Mouse (Mus musculus): ENCODE results near the gene Gm20388.

DNA sequence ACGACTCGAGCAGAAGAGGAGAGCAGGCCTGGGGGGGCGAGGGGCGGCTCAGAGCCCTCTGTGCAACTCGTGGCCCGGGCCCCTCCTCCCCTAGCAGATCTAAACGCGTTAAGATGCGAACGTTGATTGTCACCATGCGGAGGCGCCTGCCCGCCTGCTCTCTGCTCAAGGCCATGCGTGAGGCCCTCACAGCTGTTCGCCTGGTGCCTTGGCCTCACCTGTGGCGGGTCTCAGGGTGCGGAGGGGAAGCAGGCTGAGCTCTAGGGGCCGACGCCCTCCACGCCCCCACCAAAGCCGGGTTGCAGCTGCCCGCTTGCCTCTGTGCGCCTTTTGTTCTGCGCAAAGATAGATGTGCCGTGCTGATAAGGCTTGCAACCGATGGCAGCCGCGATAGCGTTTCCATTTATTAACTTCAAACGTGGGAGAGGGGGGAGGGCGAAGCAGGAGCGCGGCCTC, 2373.6 kb downstream of the Gm20388 start:
- 0 out of 2 replicates have a peak, but pooled peaks have one; percentile 2 for TF ChIP-seq CTCF (IDR thresholded peaks at IDR 0.05; ENCODE audit: borderline replicate concordance, insufficient read depth, low read depth, low read length)
- TF ChIP-seq POLR2A (IDR thresholded peaks at IDR 0.05; ENCODE audit: borderline replicate concordance, insufficient read depth, low read length), result no peak
